In genomic region chr3:54964948-54965506, GRCm38 (mm10) we compare ENCODE assay signal across 32 mouse cellular contexts. TPM values are rescaled to one million over a fixed set of nuclear protein-coding genes. Genes with fewer than 3 reads are reported as not detected.
A peak's percentile ranks its signal among the peaks of the same experiment; 100 is the strongest.
DNase-seq lines count a peak whose midpoint lies in the region; ATAC-seq and TF ChIP-seq lines count a peak whose summit lies in the region.
"Had no signal": no experiment of that assay in that cellular context is flagged by ENCODE, and none has a peak within 500 bp of the region (broad histone marks: within the 10 kb centered on the region; RNA-seq: fewer than 3 reads in every experiment).

No protein-coding gene starts in this region.

- no peak for TF ChIP-seq CTCF in forebrain, postnatal 0 days (IDR thresholded peaks at IDR 0.05; ENCODE audit: low read depth)

- H3K9ac ChIP-seq in hindbrain, embryonic 12.5 days = no peak overlapping the region
- no peak overlapping the region for H3K9ac ChIP-seq in hindbrain, embryonic 16.5 days (ENCODE audit: low read depth, low read length)
- no peak overlapping the region for H3K9ac ChIP-seq in midbrain, embryonic 16.5 days (ENCODE audit: low read depth, low read length)
- no peak overlapping the region for H3K9ac ChIP-seq in midbrain, embryonic 15.5 days
- H3K9ac ChIP-seq in forebrain, embryonic 12.5 days = no peak overlapping the region
- no peak overlapping the region for H3K9ac ChIP-seq in forebrain, postnatal 0 days
- H3K9ac ChIP-seq: heart, embryonic 15.5 days; limb, embryonic 13.5 days; liver, embryonic 12.5 days; liver, postnatal 0 days had no signal

- H3K9me3 ChIP-seq in hindbrain, embryonic 12.5 days (replicated peaks) = no peaks in the 10 kb centered on the region
- no peaks in the 10 kb centered on the region for H3K9me3 ChIP-seq in hindbrain, embryonic 16.5 days (ENCODE audit: control insufficient read depth, low read length)
- H3K9me3 ChIP-seq in midbrain, embryonic 16.5 days (replicated peaks; ENCODE audit: control insufficient read depth, low read length, poor library complexity, severe bottlenecking) = no peaks in the 10 kb centered on the region
- no peaks in the 10 kb centered on the region for H3K9me3 ChIP-seq in midbrain, embryonic 15.5 days
- H3K9me3 ChIP-seq in forebrain, embryonic 12.5 days = no peaks in the 10 kb centered on the region
- no peaks in the 10 kb centered on the region for H3K9me3 ChIP-seq in forebrain, postnatal 0 days (ENCODE audit: low read length)
- H3K9me3 ChIP-seq: G1E; heart, embryonic 15.5 days; limb, embryonic 13.5 days; liver, embryonic 12.5 days had no signal

- no peak for DNase-seq in forebrain, postnatal 0 days
- DNase-seq in ovary, adult 18-20 months (ENCODE audit: low spot score) = no peak
- DNase-seq in kidney, postnatal 36 days = no peak
- DNase-seq: adrenal gland, postnatal 10 days; cerebellum, adult 11 months; cerebellum, adult 9-10 months; cerebellum, postnatal 36 days; kidney, adult 9 months; kidney, postnatal 14 days; liver, postnatal 0 days; lung, postnatal 36 days; right cerebral cortex, adult 18-20 months; thymus, adult 18-20 months; thymus, postnatal 25 days had no signal

- H3K27me3 ChIP-seq in hindbrain, embryonic 12.5 days = no peaks in the 10 kb centered on the region
- H3K27me3 ChIP-seq in hindbrain, embryonic 16.5 days (replicated peaks; ENCODE audit: control insufficient read depth, insufficient read depth, low read length) = no peaks in the 10 kb centered on the region
- H3K27me3 ChIP-seq in midbrain, embryonic 16.5 days (ENCODE audit: control insufficient read depth, insufficient read depth, low read depth, low read length) = no peaks in the 10 kb centered on the region
- no peaks in the 10 kb centered on the region for H3K27me3 ChIP-seq in midbrain, embryonic 15.5 days (replicated peaks)
- no peaks in the 10 kb centered on the region for H3K27me3 ChIP-seq in forebrain, embryonic 12.5 days
- no peaks in the 10 kb centered on the region for H3K27me3 ChIP-seq in forebrain, postnatal 0 days (ENCODE audit: insufficient read depth, low read length)
- H3K27me3 ChIP-seq: heart, embryonic 15.5 days; limb, embryonic 13.5 days; liver, embryonic 12.5 days had no signal

- WGBS in hindbrain, embryonic 12.5 days = 28% methylated on average over 3 of the region's 3 CpGs
- WGBS in hindbrain, embryonic 16.5 days = 19% methylated on average over 3 of the region's 3 CpGs
- 26% methylated on average over 3 of the region's 3 CpGs for WGBS in midbrain, embryonic 16.5 days
- 15% methylated on average over 3 of the region's 3 CpGs for WGBS in midbrain, embryonic 15.5 days
- 12% methylated on average over 3 of the region's 3 CpGs for WGBS in forebrain, embryonic 12.5 days
- 9% methylated on average over 3 of the region's 3 CpGs for WGBS in forebrain, postnatal 0 days

- H3K4me1 ChIP-seq in hindbrain, embryonic 12.5 days = peaks cover 9% of the 10 kb centered on the region
- no peaks in the 10 kb centered on the region; the same call in 1 of the 2 replicates for H3K4me1 ChIP-seq in hindbrain, embryonic 16.5 days (ENCODE audit: control insufficient read depth, insufficient read depth, low read depth, low read length)
- H3K4me1 ChIP-seq in midbrain, embryonic 16.5 days (ENCODE audit: control insufficient read depth, insufficient read depth, low read length) = peaks cover 9% of the 10 kb centered on the region
- H3K4me1 ChIP-seq in midbrain, embryonic 15.5 days = 0 out of 2 replicates have a peak, but pooled peaks cover 4% of the 10 kb centered on the region
- H3K4me1 ChIP-seq in forebrain, embryonic 12.5 days = peaks cover 16% of the 10 kb centered on the region
- peaks cover 3% of the 10 kb centered on the region; the same call in 1 of the 2 replicates for H3K4me1 ChIP-seq in forebrain, postnatal 0 days (ENCODE audit: insufficient read depth)
- H3K4me1 ChIP-seq: heart, embryonic 15.5 days; liver, embryonic 12.5 days had no signal

- peak overlapping the region; percentile 49 for H3K27ac ChIP-seq in hindbrain, embryonic 12.5 days
- no peak overlapping the region for H3K27ac ChIP-seq in hindbrain, embryonic 16.5 days (ENCODE audit: low read depth, low read length)
- H3K27ac ChIP-seq in midbrain, embryonic 16.5 days (ENCODE audit: low read length) = peak overlapping the region; percentile 38
- H3K27ac ChIP-seq in midbrain, embryonic 15.5 days = no peak overlapping the region
- H3K27ac ChIP-seq in forebrain, embryonic 12.5 days = peak overlapping the region; percentile 53
- H3K27ac ChIP-seq in forebrain, postnatal 0 days (ENCODE audit: low read depth, low read length) = peak overlapping the region; percentile 37
- H3K27ac ChIP-seq: heart, embryonic 15.5 days; limb, embryonic 13.5 days; liver, embryonic 12.5 days; stomach, postnatal 0 days had no signal

- no peaks in the 10 kb centered on the region for H3K36me3 ChIP-seq in hindbrain, embryonic 12.5 days
- H3K36me3 ChIP-seq in hindbrain, embryonic 16.5 days (ENCODE audit: control insufficient read depth, insufficient read depth, low read length) = no peaks in the 10 kb centered on the region
- H3K36me3 ChIP-seq in midbrain, embryonic 16.5 days (ENCODE audit: control insufficient read depth, insufficient read depth, low read length) = no peaks in the 10 kb centered on the region
- no peaks in the 10 kb centered on the region for H3K36me3 ChIP-seq in midbrain, embryonic 15.5 days (replicated peaks)
- no peaks in the 10 kb centered on the region for H3K36me3 ChIP-seq in forebrain, embryonic 12.5 days (replicated peaks)
- no peaks in the 10 kb centered on the region for H3K36me3 ChIP-seq in forebrain, postnatal 0 days (ENCODE audit: insufficient read depth)
- H3K36me3 ChIP-seq: G1E; heart, embryonic 15.5 days; limb, embryonic 13.5 days; liver, embryonic 12.5 days had no signal

- ATAC-seq in hindbrain, embryonic 12.5 days (ENCODE audit: low FRiP score) = no peak
- no peak for ATAC-seq in hindbrain, embryonic 16.5 days
- no peak for ATAC-seq in midbrain, embryonic 16.5 days
- ATAC-seq in midbrain, embryonic 15.5 days (replicated peaks) = no peak
- ATAC-seq in forebrain, embryonic 12.5 days (ENCODE audit: low FRiP score) = peak; percentile 86
- no peak for ATAC-seq in forebrain, postnatal 0 days
- ATAC-seq: intestine, postnatal 0 days; liver, embryonic 12.5 days; liver, postnatal 0 days had no signal

- H3K4me2 ChIP-seq in hindbrain, embryonic 12.5 days (replicated peaks) = no peak overlapping the region
- no peak overlapping the region for H3K4me2 ChIP-seq in hindbrain, embryonic 16.5 days (ENCODE audit: low read length)
- H3K4me2 ChIP-seq in midbrain, embryonic 16.5 days (ENCODE audit: low read length) = no peak overlapping the region
- no peak overlapping the region for H3K4me2 ChIP-seq in midbrain, embryonic 15.5 days
- H3K4me2 ChIP-seq in forebrain, embryonic 12.5 days = no peak overlapping the region
- no peak overlapping the region for H3K4me2 ChIP-seq in forebrain, postnatal 0 days (ENCODE audit: low read depth)
- H3K4me2 ChIP-seq: heart, embryonic 15.5 days; limb, embryonic 13.5 days; liver, embryonic 12.5 days had no signal

- H3K4me3 ChIP-seq in hindbrain, embryonic 12.5 days = no peak overlapping the region
- H3K4me3 ChIP-seq in hindbrain, embryonic 16.5 days (ENCODE audit: low read length) = no peak overlapping the region
- no peak overlapping the region for H3K4me3 ChIP-seq in midbrain, embryonic 16.5 days (ENCODE audit: low read depth, low read length)
- no peak overlapping the region for H3K4me3 ChIP-seq in midbrain, embryonic 15.5 days
- no peak overlapping the region for H3K4me3 ChIP-seq in forebrain, embryonic 12.5 days (replicated peaks)
- H3K4me3 ChIP-seq in forebrain, postnatal 0 days (ENCODE audit: low read depth, low read length) = no peak overlapping the region
- H3K4me3 ChIP-seq: heart, embryonic 15.5 days; limb, embryonic 13.5 days; liver, embryonic 12.5 days had no signal

RNA-seq across cellular contexts. Expression of gene Sertm1, which starts 49.3 kb away (rescaled TPM):
- polyA plus RNA-seq in hindbrain, embryonic 12.5 days (2016; fragmentation: Nextera tagmentation; extraction: Ambion mirVana) = 0.67 and 0.73 TPM in 2 replicates
- polyA plus RNA-seq in hindbrain, embryonic 16.5 days (2015; fragmentation: Nextera tagmentation; extraction: Ambion mirVana) = 1.7 and 1.9 TPM in 2 replicates
- polyA plus RNA-seq in midbrain, embryonic 16.5 days (2015; fragmentation: Nextera tagmentation; extraction: Ambion mirVana) = 1.5 and 1.9 TPM in 2 replicates
- 1.3 and 1.4 TPM in 2 replicates for polyA plus RNA-seq in midbrain, embryonic 15.5 days (2015; fragmentation: Nextera tagmentation; extraction: Ambion mirVana)
- polyA plus RNA-seq in forebrain, embryonic 12.5 days (2016; fragmentation: Nextera tagmentation; extraction: Ambion mirVana) = 0.50 and 0.74 TPM in 2 replicates
- 36.2 and 46.3 TPM in 2 replicates for total RNA-seq in forebrain, postnatal 0 days (2014; rRNA removed)
- 3.8 and 4.5 TPM in 2 replicates for polyA plus RNA-seq in forebrain, postnatal 0 days (2015; fragmentation: Nextera tagmentation; extraction: Ambion mirVana)
- total RNA-seq: adrenal gland, postnatal 10 days; gastrocnemius, adult 8-10 months; gastrocnemius, postnatal 4 days; megakaryocyte, adult 5-6 weeks; monocyte, adult 5-6 weeks; neutrophil, adult 5-6 weeks had no signal
- polyA plus RNA-seq: G1E; lung, embryonic 16.5 days; spleen, adult 2 months; stomach, postnatal 0 days had no signal

Comparison
In these comparisons a context has a peak if more than half of its experiments do, and no peak if none do; other contexts are left out.
1. H3K27ac ChIP-seq: peak in hindbrain, embryonic 12.5 days (single experiment), midbrain, embryonic 16.5 days (single experiment), forebrain, embryonic 12.5 days (single experiment) and forebrain, postnatal 0 days (single experiment); none in hindbrain, embryonic 16.5 days (single experiment) and midbrain, embryonic 15.5 days (single experiment).